Mouse (Mus musculus): ENCODE measurements around the gene Afap1l2. TPM values are rescaled to one million over a fixed set of nuclear protein-coding genes. Genes with fewer than 3 reads are reported as not detected.

Gene Afap1l2
- polyA plus RNA-seq, 1 experiment from 2014 or later, result 5.5 TPM

GRCm38 (mm10) chr19:57039258-57039657 lies 31.2 kb upstream of the Afap1l2 start:
- ATAC-seq (replicated peaks; ENCODE audit: insufficient number of reproducible peaks, low FRiP score, low TSS enrichment, low read depth) (no peak), DNase-seq (ENCODE audit: low spot score) (peak; percentile 69)
- H3K27ac ChIP-seq (replicated peaks; ENCODE audit: low read depth, low read length), result no peak overlapping the region
- no peaks in the 10 kb centered on the region for H3K27me3 ChIP-seq (ENCODE audit: control insufficient read depth, insufficient read depth, low read length)
- no peaks in the 10 kb centered on the region for H3K36me3 ChIP-seq (replicated peaks; ENCODE audit: control insufficient read depth, insufficient read depth, low read depth, low read length)
- no peak overlapping the region for H3K4me2 ChIP-seq (ENCODE audit: low read depth, low read length)
- H3K4me1 ChIP-seq (ENCODE audit: control insufficient read depth, insufficient read depth, low read length), result no peaks in the 10 kb centered on the region
- no peak overlapping the region for H3K4me3 ChIP-seq (ENCODE audit: low read depth, low read length)
- H3K9me3 ChIP-seq (replicated peaks; ENCODE audit: control insufficient read depth, low read length), result no peaks in the 10 kb centered on the region
- no peak overlapping the region for H3K9ac ChIP-seq (replicated peaks; ENCODE audit: low read length)
- WGBS, result 60% methylated on average over 6 of the region's 6 CpGs

- H3K4me1 ChIP-seq (ENCODE audit: control insufficient read depth, insufficient read depth, low read length), result no peaks in the 10 kb centered on the region
- H3K4me3 ChIP-seq (ENCODE audit: low read depth, low read length), result no peak overlapping the region
- no peak for ATAC-seq (replicated peaks; ENCODE audit: insufficient number of reproducible peaks, low FRiP score, low TSS enrichment, low read depth)
- H3K9me3 ChIP-seq (replicated peaks; ENCODE audit: control insufficient read depth, low read length), result no peaks in the 10 kb centered on the region
- no peak overlapping the region for H3K4me2 ChIP-seq (ENCODE audit: low read depth, low read length)
- no peak for DNase-seq (ENCODE audit: low spot score)
- no peak overlapping the region for H3K9ac ChIP-seq (replicated peaks; ENCODE audit: low read length)
- H3K36me3 ChIP-seq (replicated peaks; ENCODE audit: control insufficient read depth, insufficient read depth, low read depth, low read length), result no peaks in the 10 kb centered on the region
- H3K27me3 ChIP-seq (ENCODE audit: control insufficient read depth, insufficient read depth, low read length), result no peaks in the 10 kb centered on the region
- 82% methylated on average over 15 of the region's 15 CpGs for WGBS
- H3K27ac ChIP-seq (replicated peaks; ENCODE audit: low read depth, low read length), result no peak overlapping the region
These were observed 28.8 kb upstream of the Afap1l2 start for GRCm38 (mm10) chr19:57036860-57037259.

- H3K36me3 ChIP-seq (replicated peaks; ENCODE audit: control insufficient read depth, insufficient read depth, low read depth, low read length), result no peaks in the 10 kb centered on the region
- no peak overlapping the region for H3K4me3 ChIP-seq (ENCODE audit: low read depth, low read length)
- ATAC-seq (replicated peaks; ENCODE audit: insufficient number of reproducible peaks, low FRiP score, low TSS enrichment, low read depth) (no peak), DNase-seq (ENCODE audit: low spot score) (peak; percentile 58)
- 64% methylated on average over 4 of the region's 4 CpGs for WGBS
- H3K27ac ChIP-seq (replicated peaks; ENCODE audit: low read depth, low read length), result no peak overlapping the region
- peaks cover 3% of the 10 kb centered on the region; the same call in 1 of the 2 replicates for H3K4me1 ChIP-seq (ENCODE audit: control insufficient read depth, insufficient read depth, low read length)
- no peaks in the 10 kb centered on the region for H3K27me3 ChIP-seq (ENCODE audit: control insufficient read depth, insufficient read depth, low read length)
- H3K9me3 ChIP-seq (replicated peaks; ENCODE audit: control insufficient read depth, low read length), result no peaks in the 10 kb centered on the region
- no peak overlapping the region for H3K4me2 ChIP-seq (ENCODE audit: low read depth, low read length)
- no peak overlapping the region for H3K9ac ChIP-seq (replicated peaks; ENCODE audit: low read length)
These were observed 23.6 kb upstream of the Afap1l2 start for GRCm38 (mm10) chr19:57031582-57031981.

GRCm38 (mm10) chr19:57029461-57029860 lies 21.4 kb upstream of the Afap1l2 start:
- Histone ChIP-seq H3K4me3 (ENCODE audit: low read depth, low read length) (no peak overlapping the region), H3K9ac (replicated peaks; ENCODE audit: low read length) (no peak overlapping the region), H3K4me2 (ENCODE audit: low read depth, low read length) (no peak overlapping the region), H3K4me1 (ENCODE audit: control insufficient read depth, insufficient read depth, low read length) (peaks cover 3% of the 10 kb centered on the region; the same call in 1 of the 2 replicates), H3K36me3 (replicated peaks; ENCODE audit: control insufficient read depth, insufficient read depth, low read depth, low read length) (no peaks in the 10 kb centered on the region), H3K9me3 (replicated peaks; ENCODE audit: control insufficient read depth, low read length) (no peaks in the 10 kb centered on the region), H3K27me3 (ENCODE audit: control insufficient read depth, insufficient read depth, low read length) (no peaks in the 10 kb centered on the region), H3K27ac (replicated peaks; ENCODE audit: low read depth, low read length) (no peak overlapping the region)
- 89% methylated on average over 6 of the region's 6 CpGs for WGBS
- no peak for ATAC-seq (replicated peaks; ENCODE audit: insufficient number of reproducible peaks, low FRiP score, low TSS enrichment, low read depth)
- DNase-seq (ENCODE audit: low spot score), result no peak

GRCm38 (mm10) chr19:57028327-57029179 lies 20.5 kb upstream of the Afap1l2 start:
- no peak for DNase-seq (ENCODE audit: low spot score)
- H3K4me1 ChIP-seq (ENCODE audit: control insufficient read depth, insufficient read depth, low read length), result peaks cover 3% of the 10 kb centered on the region; the same call in 1 of the 2 replicates
- H3K27me3 ChIP-seq (ENCODE audit: control insufficient read depth, insufficient read depth, low read length), result no peaks in the 10 kb centered on the region
- H3K36me3 ChIP-seq (replicated peaks; ENCODE audit: control insufficient read depth, insufficient read depth, low read depth, low read length), result no peaks in the 10 kb centered on the region
- no peak for ATAC-seq (replicated peaks; ENCODE audit: insufficient number of reproducible peaks, low FRiP score, low TSS enrichment, low read depth)
- 53% methylated on average over 8 of the region's 8 CpGs for WGBS
- H3K9ac ChIP-seq (replicated peaks; ENCODE audit: low read length), result no peak overlapping the region
- no peak overlapping the region for H3K27ac ChIP-seq (replicated peaks; ENCODE audit: low read depth, low read length)
- no peak overlapping the region for H3K4me3 ChIP-seq (ENCODE audit: low read depth, low read length)
- no peaks in the 10 kb centered on the region for H3K9me3 ChIP-seq (replicated peaks; ENCODE audit: control insufficient read depth, low read length)
- H3K4me2 ChIP-seq (ENCODE audit: low read depth, low read length), result no peak overlapping the region

GRCm38 (mm10) chr19:57026501-57026900 lies 18.5 kb upstream of the Afap1l2 start:
- no peaks in the 10 kb centered on the region for H3K36me3 ChIP-seq (replicated peaks; ENCODE audit: control insufficient read depth, insufficient read depth, low read depth, low read length)
- peaks cover 3% of the 10 kb centered on the region; the same call in 1 of the 2 replicates for H3K4me1 ChIP-seq (ENCODE audit: control insufficient read depth, insufficient read depth, low read length)
- H3K9ac ChIP-seq (replicated peaks; ENCODE audit: low read length), result no peak overlapping the region
- H3K4me2 ChIP-seq (ENCODE audit: low read depth, low read length), result no peak overlapping the region
- H3K27me3 ChIP-seq (ENCODE audit: control insufficient read depth, insufficient read depth, low read length), result no peaks in the 10 kb centered on the region
- no peaks in the 10 kb centered on the region for H3K9me3 ChIP-seq (replicated peaks; ENCODE audit: control insufficient read depth, low read length)
- ATAC-seq (replicated peaks; ENCODE audit: insufficient number of reproducible peaks, low FRiP score, low TSS enrichment, low read depth) (no peak), DNase-seq (ENCODE audit: low spot score) (no peak)
- 75% methylated on average over 4 of the region's 4 CpGs for WGBS
- H3K27ac ChIP-seq (replicated peaks; ENCODE audit: low read depth, low read length), result no peak overlapping the region
- H3K4me3 ChIP-seq (ENCODE audit: low read depth, low read length), result no peak overlapping the region

GRCm38 (mm10) chr19:57017785-57018179 lies 9.8 kb upstream of the Afap1l2 start:
- Histone ChIP-seq H3K4me2 (ENCODE audit: low read depth, low read length) (no peak overlapping the region), H3K27ac (replicated peaks; ENCODE audit: low read depth, low read length) (no peak overlapping the region), H3K9ac (replicated peaks; ENCODE audit: low read length) (no peak overlapping the region), H3K36me3 (replicated peaks; ENCODE audit: control insufficient read depth, insufficient read depth, low read depth, low read length) (no peaks in the 10 kb centered on the region), H3K4me1 (ENCODE audit: control insufficient read depth, insufficient read depth, low read length) (peaks cover 3% of the 10 kb centered on the region), H3K27me3 (ENCODE audit: control insufficient read depth, insufficient read depth, low read length) (no peaks in the 10 kb centered on the region), H3K4me3 (ENCODE audit: low read depth, low read length) (no peak overlapping the region), H3K9me3 (replicated peaks; ENCODE audit: control insufficient read depth, low read length) (no peaks in the 10 kb centered on the region)
- WGBS, result 70% methylated on average over 8 of the region's 8 CpGs
- DNase-seq (ENCODE audit: low spot score), result no peak
- ATAC-seq (replicated peaks; ENCODE audit: insufficient number of reproducible peaks, low FRiP score, low TSS enrichment, low read depth), result no peak

GRCm38 (mm10) chr19:57016995-57017784 lies 9.2 kb upstream of the Afap1l2 start:
- H3K27ac ChIP-seq (replicated peaks; ENCODE audit: low read depth, low read length), result no peak overlapping the region
- H3K36me3 ChIP-seq (replicated peaks; ENCODE audit: control insufficient read depth, insufficient read depth, low read depth, low read length), result no peaks in the 10 kb centered on the region
- H3K27me3 ChIP-seq (ENCODE audit: control insufficient read depth, insufficient read depth, low read length), result no peaks in the 10 kb centered on the region
- H3K9ac ChIP-seq (replicated peaks; ENCODE audit: low read length), result no peak overlapping the region
- WGBS, result 31% methylated on average over 15 of the region's 15 CpGs
- H3K4me1 ChIP-seq (ENCODE audit: control insufficient read depth, insufficient read depth, low read length), result peaks cover 3% of the 10 kb centered on the region
- H3K4me2 ChIP-seq (ENCODE audit: low read depth, low read length), result no peak overlapping the region
- DNase-seq (ENCODE audit: low spot score), result peak; percentile 43
- no peak for ATAC-seq (replicated peaks; ENCODE audit: insufficient number of reproducible peaks, low FRiP score, low TSS enrichment, low read depth)
- H3K4me3 ChIP-seq (ENCODE audit: low read depth, low read length), result no peak overlapping the region
- no peaks in the 10 kb centered on the region for H3K9me3 ChIP-seq (replicated peaks; ENCODE audit: control insufficient read depth, low read length)
